Mouse (Mus musculus) c-Kit-positive CD71-positive TER-119-positive erythroid progenitor cells, embryonic 14.5 days (primary cell): ENCODE measurements at regions not wholly inside any gene's neighbourhood (a gene's known extent, or its start where the extent isn't known, plus 50 kb on each side); places are given as distances from the start of the nearest gene placed in this dataset.

Experiments used
- DNase-seq: peaks from one replicate; pipeline ENCODE4 v3.0.0-alpha.2; 2013; ENCODE audit warnings: low spot score

DNA sequence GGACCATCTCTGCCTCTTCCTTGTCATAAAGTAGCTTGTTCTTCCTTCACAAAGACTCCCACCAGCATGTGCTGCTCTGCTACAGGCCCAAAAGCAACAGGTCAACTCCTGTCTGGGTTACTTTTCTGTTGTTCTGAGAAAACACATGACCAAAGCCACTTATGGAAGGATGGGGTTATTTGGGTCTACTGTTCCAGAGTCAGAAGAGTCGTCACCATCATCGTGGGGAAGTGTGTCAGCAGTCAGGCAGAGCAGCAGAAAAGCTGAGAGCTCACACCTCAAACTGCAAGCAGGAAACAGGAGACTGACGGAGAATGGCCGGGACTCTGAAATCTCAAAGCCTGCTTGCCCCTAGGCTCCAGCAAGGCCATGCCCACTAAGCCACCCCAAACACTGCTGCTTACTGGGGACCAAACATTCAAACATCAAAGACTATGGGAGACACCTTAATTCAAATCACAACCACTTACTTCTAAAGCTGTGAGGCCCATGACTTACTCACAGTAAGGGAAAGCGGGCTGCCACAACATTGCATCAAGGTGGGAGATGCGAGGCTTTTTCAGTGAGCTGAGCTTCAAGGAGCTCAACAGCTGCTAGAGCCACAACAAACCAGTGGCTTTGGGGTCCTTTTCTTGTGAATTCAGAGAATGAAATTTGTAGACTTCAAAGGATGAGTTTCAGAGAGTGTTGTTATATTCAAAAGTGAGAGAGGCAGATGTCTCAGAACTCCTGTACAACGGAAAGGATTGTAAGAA, 96.6 kb upstream of the Hs6st1 start:
- DNase-seq: no peak

DNA sequence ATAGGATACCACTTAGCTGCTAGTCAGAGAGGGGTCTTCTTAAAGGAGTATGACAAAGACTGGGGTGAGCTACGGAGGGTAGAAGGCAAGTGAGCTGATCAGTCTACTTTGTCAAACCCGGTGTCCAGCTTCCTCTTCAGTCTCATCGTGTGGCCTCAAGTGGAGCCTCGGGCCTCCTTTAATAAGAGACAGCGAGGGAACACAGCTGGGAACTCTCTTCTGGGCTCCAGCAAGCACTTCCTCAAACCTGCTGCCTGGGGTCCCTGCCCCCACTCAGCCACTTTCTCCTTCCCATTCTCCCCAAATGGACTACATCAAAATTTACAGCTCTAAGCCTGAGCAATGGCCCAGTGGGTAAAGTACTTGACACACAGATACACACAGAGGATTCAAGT, 96.0 kb upstream of the Hs6st1 start:
- no peak for DNase-seq

DNA sequence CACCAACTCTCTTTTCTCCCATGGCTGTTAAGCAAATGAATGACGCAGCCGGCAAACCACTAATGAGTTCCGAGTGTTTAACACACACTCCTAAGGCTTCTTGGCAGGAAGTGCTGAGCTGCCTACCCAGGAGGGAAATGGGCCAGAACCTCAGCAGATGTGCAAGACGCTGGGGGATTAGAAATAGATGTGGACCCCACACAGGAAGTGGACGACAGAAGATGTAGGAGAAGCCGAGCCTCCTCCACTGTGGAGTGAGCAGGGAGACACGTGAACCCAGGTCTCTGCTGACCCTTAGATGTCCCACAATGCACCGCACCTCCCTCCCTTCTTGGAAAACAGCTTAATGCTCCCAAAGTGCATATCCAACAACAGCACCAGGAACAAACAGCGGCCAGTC, 94.8 kb upstream of the Hs6st1 start:
- no peak for DNase-seq

DNA sequence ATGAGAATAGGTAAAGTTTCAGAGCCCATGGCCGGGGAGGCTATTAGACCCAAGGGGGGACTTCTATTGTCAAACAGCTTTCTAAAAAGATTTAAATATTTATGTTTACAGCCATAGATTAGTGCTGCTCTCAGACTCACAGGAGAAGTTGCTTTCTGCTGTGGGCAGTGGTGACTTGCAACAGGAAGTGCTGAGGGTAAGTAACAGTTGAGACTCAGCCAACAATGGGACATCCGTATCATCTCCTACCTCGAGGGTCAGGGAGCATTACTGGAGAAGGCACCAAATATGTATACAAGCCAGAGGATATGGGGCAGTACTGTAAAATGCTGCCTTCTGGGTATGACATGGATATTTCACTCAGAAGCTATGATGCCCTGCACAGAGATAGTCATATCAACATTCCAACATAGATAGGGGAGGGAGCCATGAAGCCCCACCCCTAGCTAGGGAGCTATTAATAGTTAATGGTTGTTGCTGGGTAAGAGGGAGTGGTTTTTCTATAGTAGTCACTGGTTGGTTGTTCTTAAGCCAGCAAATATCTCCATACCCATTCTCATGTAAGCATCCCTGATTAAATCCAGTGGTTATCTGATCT, 92.5 kb upstream of the Hs6st1 start:
- DNase-seq: peak; percentile 54

DNA sequence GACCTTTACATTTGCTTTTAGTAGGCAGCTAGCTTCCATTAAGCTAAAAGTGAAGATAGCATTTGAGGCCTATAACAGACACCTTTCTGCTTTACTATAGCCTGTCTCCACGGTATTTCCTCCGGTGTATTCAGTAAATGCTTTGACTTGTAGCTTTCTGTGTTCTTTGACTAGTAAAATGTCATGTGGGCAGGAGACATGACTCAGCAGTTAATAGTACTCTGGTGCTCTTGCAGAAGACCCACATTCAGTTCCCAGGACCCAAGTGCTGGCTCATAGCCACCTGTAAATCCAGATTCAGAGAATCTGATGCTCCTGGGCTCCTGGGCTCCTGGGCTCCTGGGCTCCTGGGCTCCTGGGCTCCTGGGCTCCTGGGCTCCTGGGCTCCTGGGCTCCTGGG, 91.7 kb upstream of the Hs6st1 start:
- peak; percentile 42 for DNase-seq

DNA sequence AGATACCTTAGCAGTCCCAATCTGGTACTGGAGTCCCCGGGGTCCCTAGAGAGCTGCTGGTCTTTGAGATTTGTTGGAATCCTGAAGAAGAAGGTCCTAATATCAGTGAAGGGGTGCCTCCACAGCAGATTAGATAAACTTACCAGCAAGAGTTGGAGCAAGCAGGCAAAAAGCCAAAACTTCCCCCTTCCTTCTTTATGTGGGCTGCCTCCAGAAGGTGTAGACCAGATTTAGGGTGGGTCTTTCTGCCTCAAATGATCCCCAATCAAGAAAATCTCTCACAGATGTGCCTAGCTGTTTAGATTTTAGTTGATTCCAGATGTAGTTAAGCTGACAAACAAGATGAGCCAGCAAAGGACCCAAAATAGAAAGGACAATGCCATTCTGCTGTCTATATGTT, 90.1 kb upstream of the Hs6st1 start:
- DNase-seq: no peak

DNA sequence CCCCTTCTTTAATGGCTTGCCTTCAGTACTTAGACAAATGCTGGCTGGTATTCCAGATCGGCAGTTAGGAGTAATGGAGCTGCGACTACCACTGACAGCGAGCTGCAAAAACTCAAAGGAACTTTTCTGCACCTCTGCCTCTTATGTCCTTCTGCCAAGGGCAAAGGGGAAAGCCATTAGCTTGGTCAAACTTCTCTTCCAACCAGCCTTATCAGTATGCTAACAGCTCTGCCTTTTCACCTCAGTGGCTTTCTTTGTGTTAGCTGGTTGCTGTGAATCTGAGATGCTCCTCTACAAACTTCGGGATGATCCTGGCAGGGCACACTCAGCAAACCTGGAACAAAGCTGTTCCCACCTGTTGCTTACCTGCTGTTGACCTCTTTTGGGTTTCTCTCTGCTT, 89.4 kb upstream of the Hs6st1 start:
- DNase-seq: no peak

DNA sequence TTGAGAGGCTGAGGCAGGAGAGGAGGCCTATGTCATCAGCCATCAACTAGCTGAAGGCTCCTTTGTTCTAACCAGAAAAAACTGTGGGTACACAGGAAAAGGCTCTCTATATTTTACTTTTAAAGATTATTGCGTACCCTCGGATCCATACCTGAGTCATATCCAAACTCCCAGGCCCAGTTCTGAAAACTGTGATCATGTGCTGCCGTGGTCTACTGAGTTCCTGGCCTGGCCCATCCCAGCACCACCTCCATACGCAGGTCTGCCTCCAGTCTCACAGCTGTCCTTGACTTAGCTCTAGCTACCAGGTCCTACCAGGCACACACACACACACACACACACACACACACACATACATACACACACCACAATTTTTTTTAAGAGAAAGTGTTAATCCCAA, 87.0 kb upstream of the Hs6st1 start:
- no peak for DNase-seq

DNA sequence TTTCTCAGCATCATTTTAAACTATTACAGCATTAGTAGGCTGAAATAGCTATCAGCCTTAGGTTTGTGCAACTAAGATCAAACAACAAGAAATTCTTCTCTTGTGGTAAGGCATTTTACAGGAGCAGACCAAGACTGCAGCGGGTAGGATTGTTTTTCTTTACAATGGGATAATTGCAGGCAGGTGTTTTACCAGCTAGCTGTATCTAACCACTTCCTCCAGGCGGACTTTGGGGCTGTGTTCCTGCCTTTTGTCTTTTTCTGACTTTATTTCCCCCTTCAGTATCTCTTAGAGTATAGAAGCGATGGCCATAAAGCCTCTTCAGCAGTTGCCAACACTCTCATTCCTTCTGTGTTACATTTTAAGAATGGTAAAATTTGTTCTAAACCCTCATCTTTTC, 84.8 kb upstream of the Hs6st1 start:
- no peak for DNase-seq

DNA sequence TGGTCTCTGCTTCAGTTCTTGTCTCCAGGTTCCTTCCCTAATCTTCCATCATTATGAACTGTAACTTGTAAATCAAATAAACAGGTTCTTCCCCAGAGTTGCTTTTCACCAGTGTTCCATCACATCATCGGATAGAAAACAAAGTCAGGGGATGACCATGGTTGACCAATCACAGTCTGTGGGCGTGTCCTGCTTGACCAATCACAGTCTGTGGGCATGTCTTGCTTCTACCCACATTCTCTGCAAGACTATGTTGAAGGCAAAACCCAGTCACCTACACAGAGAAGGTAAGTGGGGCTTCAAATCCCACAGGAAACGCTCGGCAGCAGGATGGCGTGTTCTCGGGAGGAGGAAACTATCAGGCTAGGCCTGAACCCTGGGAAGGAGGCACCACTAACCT, 82.9 kb upstream of the Hs6st1 start:
- no peak for DNase-seq

DNA sequence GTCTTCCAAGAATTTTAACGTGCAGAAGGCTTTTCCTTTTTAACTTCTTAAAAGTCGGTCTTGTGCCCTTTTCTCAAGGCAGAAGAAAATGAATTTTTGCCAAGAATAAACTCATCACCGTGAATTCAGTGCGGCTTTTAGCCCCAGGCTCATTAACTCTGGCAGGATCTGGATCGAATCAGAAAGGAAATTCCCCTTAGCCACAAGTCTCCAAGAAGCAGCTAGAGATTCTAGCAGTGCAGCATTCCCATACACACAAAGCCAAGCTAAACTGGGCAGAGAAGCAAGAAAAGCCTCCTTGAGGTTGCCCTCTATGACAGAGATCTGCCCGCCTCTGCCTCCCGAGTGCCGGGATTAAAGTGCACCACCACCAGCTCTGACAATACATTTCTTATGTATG, 81.5 kb upstream of the Hs6st1 start:
- DNase-seq: no peak

DNA sequence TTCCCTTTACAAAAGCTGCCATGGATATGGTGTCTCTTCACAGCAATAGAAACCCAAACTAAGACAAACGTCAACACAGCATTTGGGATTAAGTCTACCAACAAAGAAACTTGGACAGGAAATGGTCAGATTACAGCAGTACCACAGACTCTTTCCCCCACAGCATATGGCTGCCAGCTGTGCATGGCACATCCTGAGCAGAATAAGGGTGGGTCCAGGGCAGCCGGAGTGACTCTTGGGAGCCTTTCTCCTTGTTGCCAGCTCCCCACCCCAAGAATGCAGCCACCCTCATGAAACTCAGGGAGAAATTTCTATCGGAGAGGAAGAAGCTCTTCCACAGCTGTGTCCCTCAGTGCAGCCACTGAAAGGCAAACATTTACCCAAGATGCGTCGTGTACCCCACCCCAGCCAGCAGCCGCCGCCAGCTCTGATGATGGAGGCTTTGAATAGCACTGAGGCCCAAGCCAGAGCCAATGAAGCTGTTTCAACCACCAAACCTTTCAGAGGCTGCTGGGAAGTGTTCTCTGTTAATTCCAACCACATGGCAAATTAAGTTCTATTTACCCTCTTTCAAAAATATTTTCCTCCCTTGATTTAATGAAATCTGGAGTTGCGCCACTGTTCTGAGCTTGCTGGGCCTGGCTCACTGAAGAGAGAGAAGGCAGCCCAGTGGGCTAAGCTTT, 75.8 kb upstream of the Hs6st1 start:
- DNase-seq: no peak

DNA sequence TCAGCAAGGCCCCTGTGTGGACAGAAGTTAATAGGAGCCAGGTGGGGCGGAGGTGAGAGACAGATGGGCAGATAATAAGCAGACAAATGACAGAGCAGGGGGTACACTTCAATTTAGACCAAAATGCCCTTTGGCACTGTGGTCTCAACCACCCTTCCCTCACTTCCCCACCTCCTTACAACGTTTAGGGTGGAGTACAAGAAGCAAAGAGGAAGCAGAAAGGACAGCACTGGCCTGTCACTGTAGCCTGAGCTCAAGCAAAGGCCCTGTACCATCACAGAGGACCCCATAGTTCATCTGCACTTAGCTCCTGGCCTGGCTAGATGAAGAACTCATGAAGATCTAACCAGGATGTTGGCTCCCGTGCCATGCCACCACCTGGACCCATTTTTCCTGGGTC, 75.3 kb upstream of the Hs6st1 start:
- DNase-seq: no peak

DNA sequence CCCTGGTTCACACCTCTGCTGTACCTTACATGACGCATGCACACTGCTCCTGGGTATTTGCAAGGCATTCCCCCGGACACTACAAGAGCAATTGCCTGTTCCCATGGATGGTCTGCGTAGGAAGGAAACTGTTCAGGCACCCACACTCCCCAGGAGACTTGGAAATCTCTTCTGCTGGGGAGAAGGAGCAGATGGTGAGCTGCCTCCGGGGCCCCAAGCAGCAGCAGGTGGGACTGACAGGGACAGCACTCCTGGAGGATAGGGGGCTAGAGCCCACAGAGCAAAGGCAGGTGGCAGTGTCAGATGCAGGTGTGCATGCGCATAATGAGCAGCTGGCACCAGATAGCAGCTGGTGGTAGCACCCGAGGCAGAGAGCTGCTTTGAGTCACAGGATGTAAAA, 72.5 kb upstream of the Hs6st1 start:
- no peak for DNase-seq

DNA sequence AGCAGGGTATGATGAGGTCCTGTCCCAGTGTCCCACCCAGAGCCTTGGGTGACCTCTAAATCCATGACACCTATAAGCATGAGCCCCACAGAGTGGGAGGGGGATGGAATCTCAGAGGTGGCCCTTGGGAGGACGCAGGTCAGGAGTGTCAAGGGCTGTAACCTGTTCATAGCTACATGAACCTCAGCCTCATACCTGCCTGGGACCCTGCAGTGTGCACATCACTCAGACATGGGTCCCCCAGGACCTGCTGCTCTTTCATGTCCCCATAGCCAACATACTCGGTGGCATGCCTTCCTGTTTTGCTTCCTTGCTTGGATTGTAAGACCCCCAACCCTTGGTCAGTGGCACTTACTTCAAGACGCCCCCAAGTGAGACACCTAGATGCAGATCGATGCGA, 66.9 kb upstream of the Hs6st1 start:
- no peak for DNase-seq

DNA sequence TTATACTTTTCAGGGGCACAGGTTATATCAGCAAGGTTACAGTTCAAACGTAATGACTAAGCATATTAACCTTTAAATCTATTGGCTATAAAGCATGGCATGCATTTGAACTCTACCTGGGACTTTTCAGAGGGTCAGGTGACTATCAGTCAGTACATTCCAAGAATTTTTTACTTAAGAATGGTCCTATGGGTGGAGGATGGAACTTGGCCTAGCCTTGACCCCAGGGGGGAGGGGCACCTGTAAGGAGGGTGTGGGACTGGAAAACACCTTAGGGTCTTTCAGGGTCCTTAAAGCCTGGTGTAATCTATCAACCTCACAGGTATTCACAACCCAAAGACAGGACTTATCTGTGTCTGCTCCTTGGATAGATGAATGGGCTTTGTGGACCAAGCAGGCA, 66.4 kb upstream of the Hs6st1 start:
- DNase-seq: no peak

DNA sequence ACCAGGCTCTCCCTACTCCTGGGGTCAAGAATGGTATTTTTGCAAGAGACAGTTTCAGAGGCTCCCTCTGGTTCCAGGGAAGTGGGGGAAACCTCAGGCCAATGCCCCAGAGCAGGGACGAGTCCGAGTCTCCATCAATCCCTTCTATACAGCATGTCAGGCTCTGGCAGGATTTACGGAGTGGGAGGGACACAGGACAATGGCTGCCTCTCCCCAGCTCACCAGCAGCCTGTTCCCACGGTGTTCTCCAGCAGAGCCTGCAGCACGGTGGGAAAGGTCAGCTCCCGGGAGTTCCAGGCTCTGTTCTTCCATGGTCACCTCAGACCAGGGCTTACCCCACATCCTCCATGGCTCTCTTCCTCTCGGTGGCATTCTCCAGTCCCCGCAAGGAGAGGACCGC, 64.6 kb upstream of the Hs6st1 start:
- no peak for DNase-seq

DNA sequence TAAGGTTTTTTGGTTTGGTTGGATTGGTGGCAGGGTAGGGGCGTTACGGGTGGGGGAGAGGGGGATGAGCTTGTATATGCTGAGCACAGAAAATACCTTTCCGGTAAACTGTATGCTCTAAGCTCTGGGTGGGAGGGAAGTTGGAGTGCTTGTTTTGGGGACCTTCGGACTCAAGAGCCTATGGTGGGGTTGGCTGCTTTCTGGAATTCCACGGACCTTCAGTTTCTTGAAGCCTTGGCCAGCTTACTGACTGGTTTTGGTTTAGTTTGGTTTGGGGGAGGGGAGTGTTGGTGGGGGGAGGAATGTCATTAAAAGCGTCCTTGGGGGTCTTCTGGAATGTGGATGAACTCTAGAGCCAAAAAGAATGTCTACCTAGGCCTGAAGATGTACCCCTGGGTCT, 59.6 kb upstream of the Hs6st1 start:
- no peak for DNase-seq

DNA sequence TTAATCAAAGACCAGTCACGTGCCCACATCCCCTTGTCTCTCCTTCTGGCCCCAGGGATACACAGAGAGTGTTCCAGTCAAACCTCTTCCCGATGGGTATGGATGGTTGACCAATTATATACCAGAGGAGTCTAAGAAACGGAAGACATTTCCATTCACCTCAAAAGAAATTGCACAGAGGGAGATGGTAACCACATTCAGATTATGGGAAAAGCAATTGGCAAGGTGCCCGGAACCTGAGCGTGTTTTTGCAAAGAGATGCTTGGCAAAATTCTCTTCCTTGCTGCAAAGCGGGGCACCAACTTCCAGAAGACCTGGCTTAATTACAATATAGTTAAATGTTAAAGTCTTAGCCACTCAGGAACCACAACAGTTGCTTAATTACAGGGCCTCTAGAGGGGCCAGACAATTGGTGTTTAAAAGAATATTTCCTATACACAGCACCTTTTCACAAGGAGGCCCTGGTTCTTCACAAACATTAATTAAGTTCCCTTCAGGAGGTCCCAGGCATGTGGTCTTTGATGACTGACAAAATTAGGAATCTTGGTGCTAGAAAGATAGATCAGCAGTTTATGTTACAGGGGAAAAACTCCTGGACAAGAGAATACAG, 59.1 kb upstream of the Hs6st1 start:
- no peak for DNase-seq

DNA sequence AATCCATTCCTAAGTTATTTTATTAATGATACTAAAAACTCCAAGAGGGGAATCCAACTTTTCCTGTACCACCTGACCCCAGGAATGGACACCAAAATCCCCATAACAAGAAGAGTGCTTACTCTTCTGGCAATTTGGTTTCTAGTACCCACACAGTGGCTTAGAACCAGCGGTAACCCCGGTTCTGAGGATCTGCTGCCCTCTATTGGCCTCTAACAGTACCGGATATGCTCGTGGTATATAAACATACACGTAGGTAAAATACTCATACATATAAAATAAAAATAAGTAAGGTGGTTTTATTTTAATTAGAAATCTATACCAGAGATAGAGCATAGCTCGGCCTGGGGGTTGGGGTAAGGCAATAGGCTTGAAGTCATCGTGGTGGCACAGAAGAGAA, 58.0 kb upstream of the Hs6st1 start:
- no peak for DNase-seq

DNA sequence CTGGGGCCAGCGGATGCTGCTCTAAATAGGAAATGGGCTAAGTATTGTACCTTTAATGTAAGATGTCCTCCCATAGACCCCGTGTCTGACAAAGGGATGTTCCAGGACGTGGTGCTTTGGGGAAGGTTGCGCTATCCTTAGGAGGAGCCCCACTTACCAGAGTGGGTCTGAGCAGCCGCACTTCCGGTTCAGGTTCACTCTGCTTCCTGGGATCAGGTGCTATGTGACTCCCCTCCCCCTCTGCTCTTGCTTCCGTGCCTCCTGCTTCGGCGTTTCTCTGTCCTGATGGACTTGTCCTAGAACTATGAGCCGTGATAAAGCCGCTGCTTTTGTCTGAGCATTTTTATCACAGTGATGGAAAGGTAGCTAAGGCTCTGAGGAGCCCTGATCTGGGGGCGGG, 57.4 kb upstream of the Hs6st1 start:
- DNase-seq: no peak

DNA sequence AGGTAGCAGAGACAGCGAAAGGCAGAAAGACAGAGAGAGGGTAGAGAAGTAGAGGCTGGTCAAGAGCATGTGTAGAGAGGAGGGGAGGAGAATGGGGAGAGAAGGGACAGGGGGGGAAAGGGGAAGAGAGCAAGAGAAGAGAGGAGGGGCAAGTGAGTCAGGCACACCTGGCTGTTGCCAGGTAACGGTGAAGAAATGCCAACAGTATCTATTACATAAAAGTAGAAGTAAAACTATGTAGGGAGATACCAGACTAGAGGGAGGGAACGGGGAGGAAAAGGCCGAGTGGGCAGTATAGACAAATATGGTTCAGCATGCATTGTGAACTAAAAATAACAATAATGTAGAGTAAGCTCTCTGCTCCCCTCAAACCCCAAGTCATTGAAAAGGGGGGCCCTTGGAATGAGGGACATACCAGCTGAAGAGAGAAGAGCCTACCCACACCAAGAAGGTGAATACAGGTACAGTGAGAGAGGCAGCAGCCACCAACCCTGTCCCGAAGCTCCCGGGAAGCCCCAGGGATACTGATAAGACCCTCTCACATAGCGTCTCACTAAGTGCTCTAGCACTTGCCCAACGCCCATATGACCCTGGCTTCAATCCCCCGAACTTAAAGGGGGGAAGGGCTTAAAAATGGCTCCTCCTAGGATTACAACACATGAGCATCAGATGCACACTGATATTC, 56.0 kb upstream of the Hs6st1 start:
- no peak for DNase-seq
